Mouse (Mus musculus): Measurements from ENCODE around the gene Rrp7a. TPM values are rescaled to one million over a fixed set of nuclear protein-coding genes. Genes with fewer than 3 reads are reported as not detected.
"Not testable (repeated sequence)": the region's sequence is repeated elsewhere in the genome, so short reads cannot be mapped to it uniquely, and the experiment has no call there.

Gene Rrp7a
- total and polyA plus RNA-seq, 3 experiments = 34.0 to 126 (median 73.2) TPM

DNA sequence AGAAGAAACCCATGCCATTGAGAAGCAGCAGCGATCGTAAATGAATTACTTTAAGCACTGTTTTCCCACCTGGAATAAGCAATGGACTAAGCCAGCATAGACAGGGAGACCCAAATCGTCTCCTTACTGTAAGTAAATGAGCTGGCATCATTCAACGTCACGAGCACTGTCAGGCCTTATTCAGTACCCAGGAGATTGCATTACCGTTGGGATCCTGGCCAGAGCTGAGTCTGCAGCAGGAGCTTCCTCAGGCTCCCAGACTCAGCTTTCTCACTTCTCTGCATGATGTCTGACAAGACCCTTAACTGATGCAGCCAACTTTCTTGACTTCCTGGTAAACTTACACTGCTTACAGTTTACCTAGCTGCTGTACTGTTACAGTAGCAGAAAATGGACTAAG lies 12.1 kb upstream of the Rrp7a start:
- no peaks in the 10 kb centered on the region for H3K27me3 ChIP-seq (ENCODE audit: insufficient read depth, low read length)
- TF ChIP-seq GATA2 (IDR thresholded peaks at IDR 0.05; ENCODE audit: borderline replicate concordance, low read depth, low read length) = no peak
- TF ChIP-seq GATA1 (IDR thresholded peaks at IDR 0.05; ENCODE audit: borderline replicate concordance, low read length) = no peak
- no peak for TF ChIP-seq POLR2AphosphoS5 (IDR thresholded peaks at IDR 0.05; ENCODE audit: insufficient replicate concordance, low read depth, low read length)
- TF ChIP-seq TAL1 (conservative IDR thresholded peaks at IDR 0.05; ENCODE audit: low read depth, low read length) = no peak
- no peak for TF ChIP-seq CTCF (IDR thresholded peaks at IDR 0.05; ENCODE audit: low read depth, low read length)
- no peaks in the 10 kb centered on the region for H3K9me3 ChIP-seq (replicated peaks)
- peaks cover 2% of the 10 kb centered on the region for H3K4me1 ChIP-seq (ENCODE audit: insufficient read depth, low read depth, low read length)
- peaks cover 97% of the 10 kb centered on the region for H3K36me3 ChIP-seq (replicated peaks)
- H3K4me3 ChIP-seq (ENCODE audit: low read depth, low read length) = no peak overlapping the region
- no peak for ATAC-seq (ENCODE audit: extremely low read depth, insufficient number of reproducible peaks, low FRiP score, poor library complexity, severe bottlenecking)
- DNase-seq (ENCODE audit: low spot score) = no peak

DNA sequence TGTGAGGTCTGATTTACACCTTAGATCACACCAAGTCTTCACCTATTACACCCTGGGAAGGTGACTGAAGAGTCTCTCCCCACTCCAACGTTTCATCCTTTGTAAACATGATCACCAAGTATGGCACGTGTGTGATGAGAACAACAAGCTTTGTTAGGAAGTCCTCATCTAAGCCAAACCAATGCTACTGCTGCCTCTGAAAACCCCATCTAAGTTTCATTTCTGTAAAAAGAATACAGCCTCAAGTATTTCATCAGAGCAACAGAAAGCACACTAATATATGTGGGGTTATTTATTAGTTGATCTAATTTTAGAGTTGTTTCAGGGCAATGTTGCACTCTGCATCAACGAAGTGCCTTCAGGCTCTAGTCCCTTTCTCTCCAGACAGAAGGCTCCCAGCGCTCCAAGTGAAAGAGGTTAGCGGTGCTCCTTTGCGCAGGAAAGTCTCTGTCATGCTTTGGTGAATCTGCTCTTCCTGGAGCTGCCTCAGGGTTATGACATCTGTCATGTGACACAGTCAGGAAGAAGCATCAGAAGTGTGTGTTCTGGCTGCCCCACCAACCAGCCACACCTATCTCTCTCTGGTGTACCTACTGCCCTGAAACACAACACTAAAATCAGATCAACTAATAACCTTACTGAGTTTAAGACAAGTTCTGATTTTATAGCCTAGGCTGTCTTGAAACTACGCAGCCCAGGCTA lies 7.1 kb upstream of the Rrp7a start:
- no peak for DNase-seq (ENCODE audit: low spot score)
- H3K4me1 ChIP-seq (ENCODE audit: insufficient read depth, low read depth, low read length) = peaks cover 6% of the 10 kb centered on the region
- ATAC-seq (ENCODE audit: extremely low read depth, insufficient number of reproducible peaks, low FRiP score, poor library complexity, severe bottlenecking) = no peak

DNA sequence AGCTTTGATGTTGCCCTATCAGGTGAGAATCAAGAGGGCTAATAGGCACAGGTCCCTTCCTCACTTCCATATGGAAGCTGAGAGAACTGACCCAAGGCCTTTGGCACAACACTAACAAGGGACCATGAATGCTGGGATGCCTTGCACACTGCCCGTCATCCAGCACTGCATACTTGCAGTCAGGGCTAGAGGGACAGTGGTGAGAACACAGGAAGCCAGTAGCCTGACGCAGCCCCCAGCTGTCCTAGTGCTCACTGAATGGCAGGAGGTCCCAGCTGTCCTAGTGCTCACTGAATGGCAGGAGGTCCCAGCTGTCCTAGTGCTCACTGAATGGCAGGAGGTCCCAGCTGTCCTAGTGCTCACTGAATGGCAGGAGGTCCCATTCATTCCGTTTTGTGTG lies 4.4 kb upstream of the Rrp7a start:
- H3K27me3 ChIP-seq (ENCODE audit: insufficient read depth, low read length); H3K9me3 ChIP-seq (replicated peaks); H3K4me3 ChIP-seq (ENCODE audit: low read depth, low read length); DNase-seq (ENCODE audit: low spot score); ATAC-seq (ENCODE audit: extremely low read depth, insufficient number of reproducible peaks, low FRiP score, poor library complexity, severe bottlenecking); H3K4me1 ChIP-seq (ENCODE audit: insufficient read depth, low read depth, low read length): not testable (repeated sequence)
- peaks cover 81% of the 10 kb centered on the region for H3K36me3 ChIP-seq (replicated peaks)

More for the DNA sequence above, 7.1 kb upstream of the Rrp7a start:
- H3K36me3 ChIP-seq (replicated peaks) = peaks cover 99% of the 10 kb centered on the region
- no peaks in the 10 kb centered on the region for H3K9me3 ChIP-seq (replicated peaks)
- no peak for TF ChIP-seq POLR2AphosphoS5 (IDR thresholded peaks at IDR 0.05; ENCODE audit: insufficient replicate concordance, low read depth, low read length)
- TF ChIP-seq TAL1 (conservative IDR thresholded peaks at IDR 0.05; ENCODE audit: low read depth, low read length) = no peak
- no peak for TF ChIP-seq CTCF (IDR thresholded peaks at IDR 0.05; ENCODE audit: low read depth, low read length)
- TF ChIP-seq GATA1 (IDR thresholded peaks at IDR 0.05; ENCODE audit: borderline replicate concordance, low read length) = no peak
- no peak for TF ChIP-seq GATA2 (IDR thresholded peaks at IDR 0.05; ENCODE audit: borderline replicate concordance, low read depth, low read length)
- H3K27me3 ChIP-seq (ENCODE audit: insufficient read depth, low read length) = no peaks in the 10 kb centered on the region
- no peak overlapping the region for H3K4me3 ChIP-seq (ENCODE audit: low read depth, low read length)

DNA sequence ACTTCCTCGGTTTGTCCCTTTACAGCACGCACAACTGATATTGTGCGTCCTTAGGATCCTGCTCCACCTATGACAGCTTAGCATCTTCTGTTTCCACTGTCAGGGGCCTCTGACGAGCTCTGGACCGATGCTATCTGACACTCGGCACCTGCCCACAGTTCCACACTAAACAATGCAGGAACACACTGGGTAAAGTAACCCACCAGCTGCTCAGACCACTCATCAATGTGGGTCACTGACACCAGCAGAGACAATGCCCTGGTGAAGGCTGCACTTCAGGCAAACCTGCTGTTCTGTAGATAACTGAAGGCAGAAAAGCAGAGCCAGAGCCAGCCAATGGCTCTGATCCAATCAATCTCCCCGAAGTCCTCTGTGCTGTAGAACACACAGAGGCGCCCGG lies 4.0 kb upstream of the Rrp7a start:
- Histone ChIP-seq H3K4me1 (ENCODE audit: insufficient read depth, low read depth, low read length) (peaks cover 14% of the 10 kb centered on the region), H3K4me3 (ENCODE audit: low read depth, low read length) (no peak overlapping the region), H3K27me3 (ENCODE audit: insufficient read depth, low read length) (no peaks in the 10 kb centered on the region), H3K9me3 (replicated peaks) (no peaks in the 10 kb centered on the region), H3K36me3 (replicated peaks) (peaks cover 76% of the 10 kb centered on the region)
- ATAC-seq (ENCODE audit: extremely low read depth, insufficient number of reproducible peaks, low FRiP score, poor library complexity, severe bottlenecking) (no peak), DNase-seq (ENCODE audit: low spot score) (no peak)
- TF ChIP-seq POLR2AphosphoS5 (IDR thresholded peaks at IDR 0.05; ENCODE audit: insufficient replicate concordance, low read depth, low read length) = no peak
- no peak for TF ChIP-seq CTCF (IDR thresholded peaks at IDR 0.05; ENCODE audit: low read depth, low read length)
- no peak for TF ChIP-seq GATA1 (IDR thresholded peaks at IDR 0.05; ENCODE audit: borderline replicate concordance, low read length)
- no peak for TF ChIP-seq TAL1 (conservative IDR thresholded peaks at IDR 0.05; ENCODE audit: low read depth, low read length)
- TF ChIP-seq GATA2 (IDR thresholded peaks at IDR 0.05; ENCODE audit: borderline replicate concordance, low read depth, low read length) = no peak

DNA sequence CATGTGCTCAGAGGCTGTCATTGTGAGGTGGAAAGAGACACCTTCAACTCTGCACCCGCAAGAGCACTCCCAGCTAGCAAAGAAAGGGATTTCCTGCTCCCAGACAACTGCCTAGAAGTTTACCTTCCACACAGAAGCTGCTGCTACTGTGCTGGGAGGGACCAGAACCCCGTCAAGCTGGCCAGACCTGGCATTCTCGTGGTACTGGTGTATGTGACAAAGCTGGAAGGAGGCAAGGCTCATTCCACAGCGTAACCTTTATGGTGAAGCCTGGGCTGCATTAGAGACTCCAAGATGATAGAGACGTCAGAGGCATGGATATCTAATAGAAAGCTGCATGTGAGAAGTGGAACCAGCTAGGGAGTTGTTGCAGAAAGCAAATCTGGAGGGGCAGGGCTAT lies 2.0 kb upstream of the Rrp7a start:
- TF ChIP-seq POLR2AphosphoS5 (IDR thresholded peaks at IDR 0.05; ENCODE audit: insufficient replicate concordance, low read depth, low read length) (no peak), CTCF (IDR thresholded peaks at IDR 0.05; ENCODE audit: low read depth, low read length) (no peak)
- DNase-seq (ENCODE audit: low spot score) (no peak), ATAC-seq (ENCODE audit: extremely low read depth, insufficient number of reproducible peaks, low FRiP score, poor library complexity, severe bottlenecking) (no peak)
- H3K36me3 ChIP-seq (replicated peaks) = peaks cover 76% of the 10 kb centered on the region
- H3K9me3 ChIP-seq (replicated peaks) = no peaks in the 10 kb centered on the region
- no peaks in the 10 kb centered on the region for H3K27me3 ChIP-seq (ENCODE audit: insufficient read depth, low read length)
- no peak overlapping the region for H3K4me3 ChIP-seq (ENCODE audit: low read depth, low read length)
- H3K4me1 ChIP-seq (ENCODE audit: insufficient read depth, low read depth, low read length) = peaks cover 19% of the 10 kb centered on the region

DNA sequence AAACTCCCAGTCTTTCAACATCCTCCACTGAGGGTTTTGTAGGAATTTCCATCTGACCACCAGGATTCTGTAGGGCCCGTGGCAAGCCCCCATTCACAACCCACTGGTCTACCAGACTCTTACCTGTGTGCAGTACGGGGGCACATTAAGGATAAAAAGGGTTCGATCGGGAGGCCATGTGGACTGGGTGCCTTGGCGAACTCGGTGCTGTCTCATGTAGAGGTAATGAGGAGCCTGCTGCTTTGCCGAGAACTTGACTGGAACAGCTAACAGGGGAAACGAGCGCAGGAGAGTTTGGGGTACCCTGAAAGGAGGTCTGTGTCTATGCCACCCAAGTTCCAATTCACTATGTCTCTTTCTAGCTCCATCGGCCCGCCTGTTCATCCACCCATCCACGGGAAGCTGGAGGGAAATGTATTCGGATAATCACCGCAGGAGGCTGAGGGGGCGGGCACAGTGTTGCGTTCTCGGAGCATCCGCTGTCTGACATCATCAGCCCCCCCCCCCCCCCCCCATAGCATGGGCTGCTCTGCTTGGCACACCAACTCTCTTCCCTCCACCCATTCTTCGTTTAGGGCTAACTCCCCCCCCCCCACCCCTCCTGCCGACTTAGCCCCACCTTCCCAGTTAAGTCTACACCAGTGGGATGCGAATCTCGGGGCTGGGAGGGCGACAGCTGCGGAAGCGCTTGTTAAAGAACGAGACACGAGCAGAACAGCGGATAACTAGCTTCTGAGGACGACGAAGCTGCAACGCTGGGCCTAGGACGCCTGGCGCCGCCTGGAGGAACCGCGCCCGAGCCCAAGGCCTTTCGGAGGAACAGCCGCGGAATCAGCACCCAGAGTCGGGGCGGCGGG lies 664 bp downstream of the Rrp7a start:
- TF ChIP-seq TAL1 (conservative IDR thresholded peaks at IDR 0.05; ENCODE audit: low read depth, low read length) = no peak
- H3K4me1 ChIP-seq (ENCODE audit: insufficient read depth, low read depth, low read length) = peaks cover 35% of the 10 kb centered on the region
- DNase-seq (ENCODE audit: low spot score) (peak; percentile 74), ATAC-seq (ENCODE audit: extremely low read depth, insufficient number of reproducible peaks, low FRiP score, poor library complexity, severe bottlenecking) (peak; percentile 68)
- H3K27me3 ChIP-seq (ENCODE audit: insufficient read depth, low read length) = no peaks in the 10 kb centered on the region
- H3K36me3 ChIP-seq (replicated peaks) = peaks cover 76% of the 10 kb centered on the region
- H3K9me3 ChIP-seq (replicated peaks) = no peaks in the 10 kb centered on the region
- peak overlapping the region; percentile 99 for H3K4me3 ChIP-seq (ENCODE audit: low read depth, low read length)
